Comparison of ENCODE assay signal across 20 mouse cellular contexts in genomic region chr16:22613186-22614073, GRCm38 (mm10). TPM values are rescaled to one million over a fixed set of nuclear protein-coding genes. Genes with fewer than 3 reads are reported as not detected.
DNase-seq lines count a peak whose midpoint lies in the region; ATAC-seq and TF ChIP-seq lines count a peak whose summit lies in the region.
"Had no signal": no experiment of that assay in that cellular context is flagged by ENCODE, and none has a peak within 500 bp of the region (broad histone marks: within the 10 kb centered on the region; RNA-seq: fewer than 3 reads in every experiment).

No protein-coding gene starts in this region.

- H3K9me3 ChIP-seq in embryonic facial prominence, embryonic 11.5 days (replicated peaks; ENCODE audit: control insufficient read depth, low read length): no peaks in the 10 kb centered on the region
- no peaks in the 10 kb centered on the region for H3K9me3 ChIP-seq in hindbrain, embryonic 10.5 days
- H3K9me3 ChIP-seq: embryonic facial prominence, embryonic 12.5 days; hindbrain, embryonic 13.5 days; liver, embryonic 13.5 days; midbrain, embryonic 12.5 days had no signal

- no peak for ATAC-seq in embryonic facial prominence, embryonic 11.5 days (replicated peaks; ENCODE audit: insufficient number of reproducible peaks, low FRiP score, low TSS enrichment, low read depth)

- no peak overlapping the region for H3K4me3 ChIP-seq in embryonic facial prominence, embryonic 11.5 days (ENCODE audit: low read depth, low read length)
- H3K4me3 ChIP-seq in hindbrain, embryonic 10.5 days: no peak overlapping the region
- H3K4me3 ChIP-seq: embryonic facial prominence, embryonic 12.5 days; hindbrain, embryonic 13.5 days; liver, embryonic 13.5 days; midbrain, embryonic 12.5 days; myocyte had no signal

- TF ChIP-seq CTCF in brain, embryonic 14.5 days (IDR thresholded peaks at IDR 0.05; ENCODE audit: borderline replicate concordance, extremely low read depth, insufficient read depth, insufficient read length): no peak

- 51% methylated on average over 9 of the region's 9 CpGs for WGBS in embryonic facial prominence, embryonic 11.5 days
- WGBS in large intestine, adult 2 months: 17% methylated on average over 9 of the region's 9 CpGs
- 80% methylated on average over 9 of the region's 9 CpGs for WGBS in hindbrain, embryonic 10.5 days

- H3K4me2 ChIP-seq in embryonic facial prominence, embryonic 11.5 days (ENCODE audit: low read depth, low read length): no peak overlapping the region
- H3K4me2 ChIP-seq: embryonic facial prominence, embryonic 12.5 days; hindbrain, embryonic 13.5 days; liver, embryonic 13.5 days; midbrain, embryonic 12.5 days had no signal

- TF ChIP-seq POLR2A in brain, embryonic 14.5 days (IDR thresholded peaks at IDR 0.05; ENCODE audit: borderline replicate concordance, extremely low read depth, insufficient read depth, insufficient read length, poor library complexity, severe bottlenecking): no peak

- no peak overlapping the region for H3K9ac ChIP-seq in embryonic facial prominence, embryonic 11.5 days (replicated peaks; ENCODE audit: low read length)
- H3K9ac ChIP-seq: embryonic facial prominence, embryonic 12.5 days; hindbrain, embryonic 13.5 days; liver, embryonic 13.5 days; midbrain, embryonic 12.5 days had no signal

- no peaks in the 10 kb centered on the region for H3K36me3 ChIP-seq in embryonic facial prominence, embryonic 11.5 days (replicated peaks; ENCODE audit: control insufficient read depth, insufficient read depth, low read depth, low read length)
- H3K36me3 ChIP-seq in hindbrain, embryonic 10.5 days: no peaks in the 10 kb centered on the region
- H3K36me3 ChIP-seq: embryonic facial prominence, embryonic 12.5 days; hindbrain, embryonic 13.5 days; liver, embryonic 13.5 days; midbrain, embryonic 12.5 days had no signal

- H3K27ac ChIP-seq in embryonic facial prominence, embryonic 11.5 days (replicated peaks; ENCODE audit: low read depth, low read length): no peak overlapping the region
- no peak overlapping the region for H3K27ac ChIP-seq in hindbrain, embryonic 10.5 days
- H3K27ac ChIP-seq: embryonic facial prominence, embryonic 12.5 days; hindbrain, embryonic 13.5 days; kidney, postnatal 0 days; liver, embryonic 13.5 days; macrophage; midbrain, embryonic 12.5 days had no signal

- no peaks in the 10 kb centered on the region for H3K27me3 ChIP-seq in embryonic facial prominence, embryonic 11.5 days (ENCODE audit: control insufficient read depth, insufficient read depth, low read length)
- H3K27me3 ChIP-seq in hindbrain, embryonic 10.5 days (ENCODE audit: insufficient read depth, poor library complexity, severe bottlenecking): 0 out of 2 replicates have a peak, but pooled peaks cover 5% of the 10 kb centered on the region
- H3K27me3 ChIP-seq: embryonic facial prominence, embryonic 12.5 days; liver, embryonic 13.5 days; midbrain, embryonic 12.5 days had no signal

- no peaks in the 10 kb centered on the region for H3K4me1 ChIP-seq in embryonic facial prominence, embryonic 11.5 days (ENCODE audit: control insufficient read depth, insufficient read depth, low read length)
- H3K4me1 ChIP-seq in hindbrain, embryonic 10.5 days (replicated peaks): peaks cover 1% of the 10 kb centered on the region
- H3K4me1 ChIP-seq: hindbrain, embryonic 13.5 days; liver, embryonic 13.5 days; midbrain, embryonic 12.5 days had no signal

- DNase-seq in heart, adult 11 months: peak; percentile 30
- DNase-seq in heart, adult 9 months (ENCODE audit: low spot score in 2 of 2): no peak
- DNase-seq in brain, embryonic 14.5 days (ENCODE audit: low read depth): peak; percentile 51
- DNase-seq in embryonic facial prominence, embryonic 11.5 days (ENCODE audit: low spot score): peak; percentile 80
- DNase-seq in large intestine, adult 2 months (ENCODE audit: low read depth, low spot score): peak; percentile 82
- DNase-seq in hindbrain, embryonic 10.5 days (ENCODE audit: low spot score): no peak
- no peak for DNase-seq in Muller cell, postnatal 12 days (ENCODE audit: inconsistent ontology term)
- DNase-seq: adrenal gland, postnatal 36 days; cerebellum, postnatal 25 days; heart, postnatal 10 days; kidney, adult 11 months; layer of hippocampus, adult 9-11 months; liver, embryonic 13.5 days; right cerebral cortex, postnatal 4 days had no signal

RNA-seq across cellular contexts. Expression of gene Dgkg, which starts 43.6 kb away (rescaled TPM):
- polyA plus RNA-seq in brain, embryonic 14.5 days (2012; rRNA removed): 0.29 and 0.36 TPM in 2 replicates
- 0.15 and 0.17 TPM in 2 replicates for polyA plus RNA-seq in embryonic facial prominence, embryonic 11.5 days (2014; fragmentation: Nextera tagmentation; extraction: Ambion mirVana)
- polyA plus RNA-seq in large intestine, adult 2 months (2012; rRNA removed): 0.31 and 0.71 TPM in 2 replicates
- polyA plus RNA-seq in hindbrain, embryonic 10.5 days (2016; fragmentation: Nextera tagmentation; extraction: Ambion mirVana): 0.14 and 0.20 TPM in 2 replicates

Comparison
In these comparisons a context has a peak if more than half of its experiments do, and no peak if none do; other contexts are left out.
1. DNase-seq: peak in heart, adult 11 months (single experiment), brain, embryonic 14.5 days (single experiment), embryonic facial prominence, embryonic 11.5 days (single experiment) and large intestine, adult 2 months (single experiment); none in heart, adult 9 months (0 of 2), hindbrain, embryonic 10.5 days (single experiment) and Muller cell, postnatal 12 days (single experiment).